Mouse (Mus musculus) ES-E14 (cell line): Measurements from ENCODE around the gene Sned1. TPM values are rescaled to one million over a fixed set of nuclear protein-coding genes. Genes with fewer than 3 reads are reported as not detected.
"Not testable (repeated sequence)": the region's sequence is repeated elsewhere in the genome, so short reads cannot be mapped to it uniquely, and the experiment has no call there.

Source experiments
- DNase-seq: peaks from one replicate; pipeline ENCODE4 v3.0.0-alpha.2; 2013; ENCODE audit warnings: low read depth, low spot score
- H3K27ac ChIP-seq: 2 replicates; pipeline ENCODE4 v1.5.1; 2012; ENCODE audit warnings: low read depth, mild to moderate bottlenecking, low read length, moderate library complexity, mixed read lengths; ENCODE audit not compliant: poor library complexity, insufficient read depth, severe bottlenecking
- H3K36me3 ChIP-seq: 2 replicates; pipeline ENCODE4 v1.6.1; 2012; ENCODE audit warnings: mild to moderate bottlenecking, low read length, moderate library complexity, mixed read lengths; ENCODE audit not compliant: control insufficient read depth, poor library complexity, insufficient read depth, severe bottlenecking
- H3K4me1 ChIP-seq, 2 experiments: fragments of 150-350 bp in 1 of 2; sonication (generic) in 1 of 2; 2 replicates each; pipeline ENCODE4 v1.6.1; 2012; ENCODE audit warnings: low read length in 2 of 2, mild to moderate bottlenecking in 1 of 2, mixed read lengths in 1 of 2; ENCODE audit not compliant: control insufficient read depth in 2 of 2, insufficient read depth in 2 of 2, poor library complexity in 1 of 2
- H3K4me3 ChIP-seq, 2 experiments: fragments of 150-350 bp in 1 of 2; sonication (generic) in 1 of 2; 2 replicates each; pipeline ENCODE4 v1.5.1; 2012; ENCODE audit warnings: low read length in 2 of 2, low read depth in 1 of 2, mild to moderate bottlenecking in 1 of 2, mixed read lengths in 1 of 2; ENCODE audit not compliant: insufficient read depth in 1 of 2, poor library complexity in 1 of 2, severe bottlenecking in 1 of 2
- H3K9ac ChIP-seq: 2 replicates; pipeline ENCODE4 v1.6.1; 2012; ENCODE audit warnings: low read depth, mild to moderate bottlenecking, low read length, mixed read lengths; ENCODE audit not compliant: poor library complexity, insufficient read depth, severe bottlenecking
- H3K9me3 ChIP-seq: fragments of 150-350 bp; sonication (generic); 2 replicates; pipeline ENCODE4 v1.6.1; 2012; ENCODE audit warnings: low read depth, mild to moderate bottlenecking, low read length; ENCODE audit not compliant: control insufficient read depth, insufficient read depth
- CHD2 ChIP-seq: IDR thresholded peaks from 2 replicates; pipeline ENCODE4 v1.6.1; 2014; ENCODE audit warnings: mild to moderate bottlenecking, low read depth, low read length, inconsistent platforms
- HCFC1 ChIP-seq: IDR thresholded peaks from 2 replicates; pipeline ENCODE4 v1.6.1; 2012; ENCODE audit warnings: low read length, inconsistent platforms, borderline replicate concordance; ENCODE audit not compliant: insufficient read depth
- MAFK ChIP-seq: IDR thresholded peaks from 2 replicates; pipeline ENCODE4 v1.6.1; 2014; ENCODE audit warnings: mild to moderate bottlenecking, low read depth, low read length, inconsistent platforms; ENCODE audit not compliant: insufficient read depth
- ZC3H11A ChIP-seq: IDR thresholded peaks from 2 replicates; pipeline ENCODE4 v1.6.1; 2012; ENCODE audit warnings: low read depth, mild to moderate bottlenecking, inconsistent platforms, low read length, borderline replicate concordance
- ZNF384 ChIP-seq: IDR thresholded peaks from 2 replicates; pipeline ENCODE4 v1.6.1; 2012; ENCODE audit warnings: low read depth, low read length, inconsistent platforms
- in situ Hi-C, 2 experiments: fragments of 600-800 bp; cut with MboI; formaldehyde crosslinking; loops; one replicate each; pipeline ENCODE4 v1.15.1; 2025; ENCODE audit warnings: low sequenced_read_pairs in 2 of 2, inconsistent platforms in 1 of 2; ENCODE audit not compliant: unreplicated experiment in 2 of 2
- total RNA-seq: library from RNA; depleted of rRNA; stranded (reverse); fragments of 300-350 nt; gene quantifications from 2 replicates; pipeline ENCODE4 v1.2.3, GENCODE M21; 2012

Gene Sned1
- total RNA-seq, 1 experiment = 11.8 TPM

DNA sequence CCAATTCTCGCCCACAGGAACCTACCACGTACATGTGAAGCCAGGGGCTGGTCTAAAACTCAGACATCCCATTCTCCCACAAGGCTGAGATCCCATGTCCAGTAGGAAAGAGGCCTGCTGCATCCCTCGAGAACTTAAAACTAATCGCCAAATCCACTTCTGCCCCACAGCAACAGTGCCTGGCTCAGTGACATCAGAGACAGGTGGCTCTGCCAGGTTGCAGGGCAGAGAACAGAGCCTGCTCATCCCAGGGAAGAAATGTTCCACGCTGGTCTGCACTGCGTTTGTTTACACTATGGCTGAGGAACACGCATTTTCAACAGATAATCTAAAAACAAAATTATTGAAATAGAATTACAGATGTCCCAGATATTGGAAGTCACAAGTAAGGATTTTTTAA lies 41.4 kb downstream of the Sned1 start:
- Histone ChIP-seq H3K27ac (no peak overlapping the region), H3K4me3 (no peak overlapping the region), H3K4me1 (peaks cover 0 to 15% of the 10 kb centered on the region in 2 experiments; a peak in 1 of 4 replicates), H3K36me3 (peaks cover 22% of the 10 kb centered on the region; the same call in 1 of the 2 replicates), H3K9ac (no peak overlapping the region), H3K9me3 (no peaks in the 10 kb centered on the region)
- in situ Hi-C loops = no loop called here
- DNase-seq = no peak
- no peak for TF ChIP-seq MAFK

DNA sequence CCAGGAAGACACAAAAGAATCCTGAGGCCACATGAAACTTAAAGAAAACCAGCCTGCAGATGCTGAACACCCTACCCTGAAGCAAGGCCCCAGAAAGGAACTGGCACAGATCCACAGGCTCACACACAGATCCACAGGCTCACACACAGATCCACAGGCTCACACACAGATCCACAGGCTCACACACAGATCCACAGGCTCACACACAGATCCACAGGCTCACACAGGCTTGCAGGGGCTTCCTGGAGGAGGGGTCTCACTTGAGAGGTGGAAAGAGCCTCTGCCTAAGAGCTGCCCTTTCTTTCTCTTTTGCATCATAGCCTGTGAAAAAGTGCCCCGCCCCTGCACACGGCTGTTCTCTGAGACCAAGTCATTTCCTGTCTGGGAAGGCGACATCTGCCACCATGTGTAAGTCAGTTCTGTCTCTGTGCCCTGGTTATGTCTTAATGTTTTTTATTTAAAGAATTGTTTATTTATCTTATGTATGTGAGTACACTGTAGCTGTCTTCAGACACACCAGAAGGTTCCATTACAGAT lies 54.1 kb downstream of the Sned1 start:
- DNase-seq = no peak
- Histone ChIP-seq H3K36me3 (peaks cover 18% of the 10 kb centered on the region; the same call in 1 of the 2 replicates), H3K4me3 (no peak overlapping the region), H3K4me1 (no peaks in the 10 kb centered on the region), H3K9ac (no peak overlapping the region), H3K9me3 (no peaks in the 10 kb centered on the region), H3K27ac (no peak overlapping the region)
- in situ Hi-C loops = no loop called here
- TF ChIP-seq ZC3H11A (no peak), CHD2 (no peak), HCFC1 (no peak), MAFK (no peak), ZNF384 (no peak)

DNA sequence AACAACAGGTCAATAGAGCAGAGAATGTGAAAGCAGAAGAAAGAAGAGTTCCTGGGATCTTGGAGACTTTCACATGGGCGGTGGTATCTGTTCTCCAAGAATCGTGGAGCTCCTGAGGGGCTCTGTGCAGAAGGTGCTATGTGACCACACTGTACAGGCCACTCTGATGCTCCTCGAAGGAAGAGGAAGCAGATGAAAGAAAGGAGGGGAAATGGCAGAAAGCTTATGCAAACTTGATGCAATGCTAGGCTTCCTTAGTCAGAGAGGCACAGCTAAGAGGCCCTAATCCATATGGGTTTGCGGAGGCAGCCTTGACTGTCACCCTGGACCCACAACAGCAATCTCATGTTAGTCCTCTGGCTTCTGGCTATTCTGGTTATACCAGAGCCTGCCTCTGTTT lies 55.3 kb downstream of the Sned1 start:
- DNase-seq = no peak
- H3K9me3 ChIP-seq = no peaks in the 10 kb centered on the region
- H3K9ac ChIP-seq = no peak overlapping the region
- no peak overlapping the region for H3K4me3 ChIP-seq
- H3K36me3 ChIP-seq = peaks cover 12% of the 10 kb centered on the region; the same call in 1 of the 2 replicates
- no peak for TF ChIP-seq ZC3H11A
- no peak for TF ChIP-seq ZNF384
- TF ChIP-seq CHD2 = no peak
- TF ChIP-seq MAFK = no peak
- no peak for TF ChIP-seq HCFC1
- no peak overlapping the region for H3K27ac ChIP-seq
- no peaks in the 10 kb centered on the region for H3K4me1 ChIP-seq
- in situ Hi-C loops = no loop called here

DNA sequence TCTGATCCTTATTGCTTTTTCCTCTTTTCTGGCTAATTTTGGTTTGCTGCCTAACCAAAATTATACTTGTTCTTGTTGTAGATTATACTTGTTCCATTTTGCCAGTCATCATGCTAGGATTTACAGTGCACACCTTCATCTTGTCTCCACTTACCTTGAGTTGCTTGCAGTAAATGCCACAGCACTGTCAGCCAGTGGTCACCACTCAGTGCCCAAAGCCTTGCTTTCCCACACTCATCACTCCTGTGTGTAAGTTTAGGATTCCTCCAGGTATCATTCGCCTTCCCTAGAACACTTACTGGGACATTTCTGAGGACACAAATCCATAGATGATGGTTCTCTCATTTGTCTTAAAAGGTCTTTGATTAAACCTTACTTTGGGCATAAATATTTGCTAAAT lies 56.0 kb downstream of the Sned1 start:
- Histone ChIP-seq H3K36me3 (peaks cover 13% of the 10 kb centered on the region; the same call in 1 of the 2 replicates), H3K4me1 (no peaks in the 10 kb centered on the region), H3K27ac (no peak overlapping the region), H3K9me3 (no peaks in the 10 kb centered on the region), H3K4me3 (no peak overlapping the region), H3K9ac (no peak overlapping the region)
- in situ Hi-C loops = no loop called here
- no peak for DNase-seq
- TF ChIP-seq HCFC1 = no peak
- TF ChIP-seq MAFK = no peak
- no peak for TF ChIP-seq ZNF384
- no peak for TF ChIP-seq ZC3H11A
- TF ChIP-seq CHD2 = no peak

DNA sequence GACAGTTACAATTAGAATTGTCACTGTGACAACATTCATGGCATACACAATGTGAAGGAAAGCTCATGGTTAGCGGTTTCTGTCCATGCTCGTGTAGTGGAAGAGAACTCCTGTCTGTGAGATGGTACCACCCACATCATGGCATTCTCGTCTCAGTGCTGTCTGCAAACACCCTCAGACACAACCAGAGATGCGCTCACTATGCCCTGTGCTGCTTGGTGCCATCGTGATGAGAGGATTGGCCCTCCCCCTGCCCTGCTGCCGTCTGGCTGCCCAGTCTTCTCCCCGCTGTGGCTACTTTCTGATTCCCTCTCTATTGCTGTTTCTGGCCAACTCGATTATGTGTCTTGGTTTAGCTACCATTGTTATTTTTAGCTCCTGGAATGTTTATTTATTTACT lies 56.4 kb downstream of the Sned1 start:
- Histone ChIP-seq H3K9ac (no peak overlapping the region), H3K36me3 (peaks cover 16% of the 10 kb centered on the region), H3K4me3 (no peak overlapping the region), H3K9me3 (no peaks in the 10 kb centered on the region), H3K27ac (no peak overlapping the region), H3K4me1 (no peaks in the 10 kb centered on the region)
- TF ChIP-seq ZNF384 (no peak), ZC3H11A (no peak), MAFK (no peak), HCFC1 (no peak), CHD2 (no peak)
- no peak for DNase-seq
- in situ Hi-C loops = no loop called here

DNA sequence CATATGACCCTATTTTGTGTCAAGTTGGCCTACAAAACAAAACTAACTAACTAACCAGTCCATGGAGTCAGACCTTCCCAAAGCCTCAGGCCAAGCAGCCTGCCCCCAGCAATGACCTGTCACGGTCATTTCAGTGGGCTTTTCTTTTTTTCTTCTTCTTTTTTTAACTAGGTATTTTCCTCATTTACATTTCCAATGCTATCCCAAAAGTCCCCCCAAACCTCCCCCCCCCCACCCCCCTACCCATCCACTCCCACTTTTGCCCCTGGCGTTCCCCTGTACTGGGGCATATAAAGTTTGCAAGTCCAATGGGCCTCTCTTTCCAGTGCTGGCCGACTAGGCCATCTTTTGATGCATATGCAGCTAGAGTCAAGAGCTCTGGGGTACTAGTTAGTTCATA lies 58.9 kb downstream of the Sned1 start:
- peaks cover 22% of the 10 kb centered on the region for H3K36me3 ChIP-seq
- H3K9ac ChIP-seq, H3K27ac ChIP-seq, in situ Hi-C loops, DNase-seq, H3K9me3 ChIP-seq, H3K4me1 ChIP-seq, H3K4me3 ChIP-seq: not testable (repeated sequence)
